Mouse (Mus musculus) olfactory bulb, adult 2 months (tissue): ENCODE measurements around the gene Gpr171.
"Not testable (repeated sequence)": the region's sequence is repeated elsewhere in the genome, so short reads cannot be mapped to it uniquely, and the experiment has no call there.

Experiments
- CTCF ChIP-seq: fragments of 200-500 bp; IDR thresholded peaks from 2 replicates; pipeline ENCODE4 v1.5.1; 2012; ENCODE audit warnings: low read depth, mild to moderate bottlenecking, low read length, moderate library complexity; ENCODE audit not compliant: insufficient read depth
- POLR2A ChIP-seq: fragments of 200-500 bp; IDR thresholded peaks from 2 replicates; pipeline ENCODE4 v1.6.1; 2012; ENCODE audit warnings: mild to moderate bottlenecking, low read depth, low read length, moderate library complexity; ENCODE audit not compliant: insufficient read depth

- TF ChIP-seq POLR2A, CTCF: not testable (repeated sequence)
These were observed 11.7 kb upstream of the Gpr171 start for GRCm38 (mm10) chr3:59113291-59113690.
